Mouse (Mus musculus) thymus, postnatal 4 days (tissue): Measurements from ENCODE around the gene Has3.

Experiments
- DNase-seq: peaks from one replicate; pipeline ENCODE4 v3.0.0; 2021

Gene Has3

GRCm38 (mm10) chr8:106932376-106933065 is 62.5 kb downstream of the Has3 start:
- DNase-seq: peak; percentile 25

GRCm38 (mm10) chr8:106933506-106934143 is 63.6 kb downstream of the Has3 start:
- DNase-seq: no peak
